8 mouse cellular contexts compared by ENCODE assay signal in the genomic region with DNA sequence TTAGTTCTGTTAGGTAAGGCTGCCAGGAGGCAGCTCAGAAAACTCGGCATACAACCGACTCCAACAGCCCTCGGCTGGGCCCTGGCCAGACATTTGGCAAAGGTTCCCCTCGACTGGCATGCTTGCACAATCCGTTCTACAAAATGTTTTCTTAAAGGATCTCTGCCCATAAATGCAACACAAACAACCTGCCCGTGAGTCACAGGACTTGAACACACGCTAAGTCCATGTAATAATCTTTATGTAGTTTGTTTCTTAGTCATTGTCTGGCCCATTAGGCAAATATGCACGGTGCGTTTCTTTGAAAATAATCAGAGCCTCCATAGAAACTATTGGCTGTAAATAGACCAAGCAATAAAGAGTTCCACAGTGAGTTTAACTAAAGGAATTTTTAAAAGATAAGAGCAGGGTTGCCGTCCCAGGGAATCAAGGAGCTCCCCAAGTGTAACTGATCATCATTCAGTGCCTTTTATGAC. TPM values are rescaled to one million over a fixed set of nuclear protein-coding genes. Genes with fewer than 3 reads are reported as not detected.
DNase-seq lines count a peak whose midpoint lies in the region; ATAC-seq and TF ChIP-seq lines count a peak whose summit lies in the region.
"Had no signal": no experiment of that assay in that cellular context is flagged by ENCODE, and none has a peak within 500 bp of the region (broad histone marks: within the 10 kb centered on the region; RNA-seq: fewer than 3 reads in every experiment).

No protein-coding gene starts in this region.

- H3K4me2 ChIP-seq in liver, embryonic 11.5 days = no peak overlapping the region
- H3K4me2 ChIP-seq: neural tube, embryonic 12.5 days had no signal

- 19% methylated on average over 10 of the region's 10 CpGs for WGBS in liver, adult 2 months
- WGBS in liver, embryonic 11.5 days = 73% methylated on average over 10 of the region's 10 CpGs

- peaks cover 15% of the 10 kb centered on the region for H3K4me1 ChIP-seq in liver, adult 2 months (ENCODE audit: control insufficient read depth, insufficient read depth, low read length)
- H3K4me1 ChIP-seq in liver, embryonic 11.5 days (replicated peaks; ENCODE audit: control insufficient read depth, insufficient read depth, low read length) = no peaks in the 10 kb centered on the region
- H3K4me1 ChIP-seq: neural tube, embryonic 12.5 days had no signal

- H3K27me3 ChIP-seq in liver, adult 2 months (ENCODE audit: control insufficient read depth, insufficient read depth, low read length) = no peaks in the 10 kb centered on the region
- H3K27me3 ChIP-seq in liver, embryonic 11.5 days (replicated peaks; ENCODE audit: control insufficient read depth, insufficient read depth, low read length) = no peaks in the 10 kb centered on the region
- H3K27me3 ChIP-seq: neural tube, embryonic 12.5 days had no signal

- H3K79me2 ChIP-seq in liver, adult 2 months (ENCODE audit: control insufficient read depth, insufficient read depth, low read length) = no peaks in the 10 kb centered on the region

- TF ChIP-seq CTCF in liver, adult 2 months (IDR thresholded peaks at IDR 0.05; ENCODE audit: low read depth, low read length) = no peak

- H3K9me3 ChIP-seq in liver, embryonic 11.5 days (ENCODE audit: control insufficient read depth, low read length) = no peaks in the 10 kb centered on the region
- H3K9me3 ChIP-seq: neural tube, embryonic 12.5 days had no signal

- peak overlapping the region; percentile 79 for H3K27ac ChIP-seq in liver, adult 2 months (replicated peaks; ENCODE audit: insufficient read depth, low read depth, low read length)
- no peak overlapping the region for H3K27ac ChIP-seq in liver, embryonic 11.5 days (ENCODE audit: low read depth, low read length)
- H3K27ac ChIP-seq: neural tube, embryonic 12.5 days had no signal

- peak; percentile 96 for DNase-seq in liver, adult 2 months (ENCODE audit: extremely low read depth, low read depth, low spot score)
- DNase-seq in liver, embryonic 11.5 days (ENCODE audit: low spot score) = no peak
- peak; percentile 15 for DNase-seq in cerebellum, adult 9-11 months
- peak; percentile 42 to 65 for DNase-seq in heart, postnatal 14 days
- DNase-seq in lung, postnatal 14 days = peak; percentile 66
- no peak for DNase-seq in B cell, adult 2 months
- no peak for DNase-seq in left cerebral cortex, adult 11 months (ENCODE audit: low spot score)

- no peak for ATAC-seq in liver, embryonic 11.5 days (replicated peaks; ENCODE audit: low FRiP score)

- H3K36me3 ChIP-seq in liver, adult 2 months (ENCODE audit: control insufficient read depth, insufficient read depth, low read length) = no peaks in the 10 kb centered on the region
- no peaks in the 10 kb centered on the region for H3K36me3 ChIP-seq in liver, embryonic 11.5 days (ENCODE audit: control insufficient read depth, insufficient read depth, low read length)
- H3K36me3 ChIP-seq: neural tube, embryonic 12.5 days had no signal

- no peak for TF ChIP-seq POLR2A in liver, adult 2 months (IDR thresholded peaks at IDR 0.05; ENCODE audit: extremely low read depth, insufficient read depth, low read length)

- intact Hi-C loops in heart, postnatal 14 days (cut with DNase I) = no loop called here

- no peak overlapping the region; the same call in 1 of the 2 replicates for H3K9ac ChIP-seq in liver, adult 2 months (ENCODE audit: low read depth, low read length)
- no peak overlapping the region for H3K9ac ChIP-seq in liver, embryonic 11.5 days (ENCODE audit: low read depth, low read length)
- H3K9ac ChIP-seq: neural tube, embryonic 12.5 days had no signal

- H3K4me3 ChIP-seq in liver, adult 2 months (ENCODE audit: insufficient read depth, low read depth, low read length) = peak overlapping the region; percentile 8; the same call in 1 of the 2 replicates
- no peak overlapping the region for H3K4me3 ChIP-seq in liver, embryonic 11.5 days (ENCODE audit: low read depth, low read length)
- H3K4me3 ChIP-seq: neural tube, embryonic 12.5 days had no signal

RNA-seq across cellular contexts. Expression of a gene that starts 37.5 kb away (rescaled TPM):
- total RNA-seq in liver, adult 2 months (2014; rRNA removed) = 1.6 and 3.9 TPM in 2 replicates
- 5.1 and 10.2 TPM in 2 replicates for polyA plus RNA-seq in liver, adult 2 months (2012; rRNA removed)
- polyA plus RNA-seq in liver, embryonic 11.5 days (2014; fragmentation: Nextera tagmentation; extraction: Ambion mirVana) = 0.05 and 0.08 TPM in 2 replicates
- total RNA-seq in heart, postnatal 14 days (2021) = under 1 TPM; 0.10 to 0.17 TPM

RNA-seq across cellular contexts. Expression of a gene that starts 40.7 kb away (rescaled TPM):
- total RNA-seq in liver, adult 2 months (2014; rRNA removed) = 0.46 and 0.60 TPM in 2 replicates
- 0.21 and 0.25 TPM in 2 replicates for polyA plus RNA-seq in liver, adult 2 months (2012; rRNA removed)
- polyA plus RNA-seq in liver, embryonic 11.5 days (2014; fragmentation: Nextera tagmentation; extraction: Ambion mirVana) = not detected in 2 replicates
- not detected for total RNA-seq in heart, postnatal 14 days (2021)
- polyA plus RNA-seq: neural tube, embryonic 12.5 days had no signal

Comparison
In these comparisons a context has a peak if more than half of its experiments do, and no peak if none do; other contexts are left out.
1. DNase-seq: peak in liver, adult 2 months (single experiment), cerebellum, adult 9-11 months (single experiment), heart, postnatal 14 days (2 of 2) and lung, postnatal 14 days (single experiment); none in liver, embryonic 11.5 days (single experiment), B cell, adult 2 months (0 of 2) and left cerebral cortex, adult 11 months (single experiment).